Mouse (Mus musculus) MEL (cell line): ENCODE measurements around the gene Pdzd2. TPM values are rescaled to one million over a fixed set of nuclear protein-coding genes. Genes with fewer than 3 reads are reported as not detected.
A peak's percentile ranks its signal among the peaks of the same experiment; 100 is the strongest.

ENCODE experiments used
- DNase-seq: peaks from one replicate; pipeline ENCODE4 v3.0.0; 2011; ENCODE audit warnings: low read depth, low spot score
- H3K27ac ChIP-seq: 2 replicates; pipeline ENCODE4 v1.5.1; 2012; ENCODE audit warnings: low read depth, mild to moderate bottlenecking, control low read depth, low read length, moderate library complexity; ENCODE audit not compliant: control insufficient read depth
- H3K27me3 ChIP-seq, 2 experiments: fragments of 150-350 bp in 1 of 2; sonication (generic) in 1 of 2; 2 replicates each; pipeline ENCODE4 v1.6.1; 2012; ENCODE audit warnings: low read length in 2 of 2, mild to moderate bottlenecking in 2 of 2, improper control_type of control experiment in 1 of 2, moderate library complexity in 1 of 2; ENCODE audit not compliant: insufficient read depth in 2 of 2, control insufficient read depth in 1 of 2
- H3K36me3 ChIP-seq, 2 experiments: 2 replicates each; pipeline ENCODE4 v1.6.1; 2012 to 2014; ENCODE audit warnings: low read length in 2 of 2, improper control_type of control experiment in 1 of 2, inconsistent platforms in 1 of 2, mild to moderate bottlenecking in 1 of 2; ENCODE audit not compliant: insufficient read depth in 2 of 2, control insufficient read depth in 1 of 2
- H3K4me1 ChIP-seq, 2 experiments: fragments of 150-350 bp in 1 of 2; sonication (generic) in 1 of 2; 2 replicates each; pipeline ENCODE4 v1.6.1; 2012; ENCODE audit warnings: low read length in 2 of 2, improper control_type of control experiment in 1 of 2, mild to moderate bottlenecking in 1 of 2; ENCODE audit not compliant: insufficient read depth in 2 of 2, control insufficient read depth in 1 of 2
- H3K4me3 ChIP-seq, 2 experiments: fragments of 150-350 bp in 1 of 2; sonication (generic) in 1 of 2; 2 replicates each; pipeline ENCODE4 v1.5.1; 2012; ENCODE audit warnings: low read depth in 2 of 2, low read length in 2 of 2, mild to moderate bottlenecking in 2 of 2, moderate library complexity in 2 of 2, control low read depth in 1 of 2, improper control_type of control experiment in 1 of 2; ENCODE audit not compliant: control insufficient read depth in 1 of 2, insufficient read depth in 1 of 2
- H3K79me2 ChIP-seq: 2 replicates; pipeline ENCODE4 v1.6.1; 2012; ENCODE audit warnings: mild to moderate bottlenecking, low read length, moderate library complexity; ENCODE audit not compliant: control insufficient read depth, poor library complexity, insufficient read depth
- H3K9ac ChIP-seq: 2 replicates; pipeline ENCODE4 v1.6.1; 2012; ENCODE audit warnings: low read depth, mild to moderate bottlenecking, control low read depth, low read length, moderate library complexity; ENCODE audit not compliant: control insufficient read depth, poor library complexity, severe bottlenecking
- H3K9me3 ChIP-seq: fragments of 150-350 bp; sonication (generic); replicated peaks from 2 replicates; pipeline ENCODE4 v1.6.1; 2012; ENCODE audit warnings: mild to moderate bottlenecking, low read length, improper control_type of control experiment, moderate library complexity; ENCODE audit not compliant: insufficient read depth
- CHD1 ChIP-seq: IDR thresholded peaks from 2 replicates; pipeline ENCODE4 v1.6.1; 2012; ENCODE audit warnings: low read depth, mild to moderate bottlenecking, inconsistent platforms, low read length, improper control_type of control experiment
- CHD2 ChIP-seq: IDR thresholded peaks from 2 replicates; pipeline ENCODE4 v1.6.1; 2011; ENCODE audit warnings: low read length, improper control_type of control experiment
- ELF1 ChIP-seq: IDR thresholded peaks from 2 replicates; pipeline ENCODE4 v1.6.1; 2014; ENCODE audit warnings: low read depth, mild to moderate bottlenecking, inconsistent platforms, low read length, improper control_type of control experiment, moderate library complexity
- GATA1 ChIP-seq: IDR thresholded peaks from 2 replicates; pipeline ENCODE4 v1.6.1; 2011; ENCODE audit warnings: low read depth, low read length, improper control_type of control experiment
- HCFC1 ChIP-seq: IDR thresholded peaks from 2 replicates; pipeline ENCODE4 v1.6.1; 2012; ENCODE audit warnings: low read depth, mild to moderate bottlenecking, inconsistent platforms, low read length, improper control_type of control experiment, moderate library complexity
- KAT2A ChIP-seq: conservative IDR thresholded peaks from 2 replicates; pipeline ENCODE4 v1.6.1; 2012; ENCODE audit warnings: low read depth, low read length, improper control_type of control experiment, inconsistent platforms
- MAZ ChIP-seq: IDR thresholded peaks from 2 replicates; pipeline ENCODE4 v1.6.1; 2012; ENCODE audit warnings: low read depth, mild to moderate bottlenecking, inconsistent platforms, low read length, improper control_type of control experiment
- MYB ChIP-seq: IDR thresholded peaks from 2 replicates; pipeline ENCODE4 v1.6.1; 2011; ENCODE audit warnings: mild to moderate bottlenecking, low read depth, low read length, improper control_type of control experiment
- NRF1 ChIP-seq: IDR thresholded peaks from 2 replicates; pipeline ENCODE4 v1.6.1; 2014; ENCODE audit warnings: low read depth, mild to moderate bottlenecking, inconsistent platforms, low read length, improper control_type of control experiment, moderate library complexity; ENCODE audit not compliant: poor library complexity, insufficient read depth, severe bottlenecking
- POLR2A ChIP-seq, 2 experiments: IDR thresholded peaks; 2 replicates each; pipeline ENCODE4 v1.6.1; 2011 to 2012; ENCODE audit warnings: low read length in 2 of 2, mild to moderate bottlenecking in 2 of 2, control low read depth in 1 of 2, improper control_type of control experiment in 1 of 2, low read depth in 1 of 2, moderate library complexity in 1 of 2; ENCODE audit not compliant: control insufficient read depth in 1 of 2, insufficient read depth in 1 of 2, poor library complexity in 1 of 2
- POLR2AphosphoS2 ChIP-seq: IDR thresholded peaks from 2 replicates; pipeline ENCODE4 v1.6.1; 2011; ENCODE audit warnings: low read length, improper control_type of control experiment
- RCOR1 ChIP-seq: IDR thresholded peaks from 2 replicates; pipeline ENCODE4 v1.6.1; 2012; ENCODE audit warnings: low read depth, mild to moderate bottlenecking, inconsistent platforms, low read length, improper control_type of control experiment
- TAL1 ChIP-seq: IDR thresholded peaks from 2 replicates; pipeline ENCODE4 v1.6.1; 2012; ENCODE audit warnings: mild to moderate bottlenecking, inconsistent platforms, low read length, moderate library complexity, mixed read lengths
- USF2 ChIP-seq, 2 experiments: IDR thresholded peaks; 2 replicates each; pipeline ENCODE4 v1.6.1; 2011 to 2012; ENCODE audit warnings: improper control_type of control experiment in 2 of 2, low read length in 2 of 2, borderline replicate concordance in 1 of 2, inconsistent platforms in 1 of 2, low read depth in 1 of 2, mild to moderate bottlenecking in 1 of 2; ENCODE audit not compliant: insufficient read depth in 1 of 2
- ZKSCAN1 ChIP-seq: IDR thresholded peaks from 2 replicates; pipeline ENCODE4 v1.6.1; 2012; ENCODE audit warnings: low read depth, mild to moderate bottlenecking, inconsistent platforms, low read length, improper control_type of control experiment, moderate library complexity
- ZMIZ1 ChIP-seq: IDR thresholded peaks from 2 replicates; pipeline ENCODE4 v1.6.1; 2012; ENCODE audit warnings: low read depth, mild to moderate bottlenecking, inconsistent platforms, low read length, improper control_type of control experiment, moderate library complexity
- ZNF384 ChIP-seq: IDR thresholded peaks from 2 replicates; pipeline ENCODE4 v1.6.1; 2012; ENCODE audit warnings: low read depth, mild to moderate bottlenecking, inconsistent platforms, low read length, improper control_type of control experiment
- polyA plus RNA-seq, 2 experiments: library from polyadenylated mRNA; stranded (reverse) in 1 of 2; unstranded in 1 of 2; fragments of >175 nt in 1 of 2; fragments of >200 nt in 1 of 2; gene quantifications; 2 replicates each; pipeline versions ENCODE4 v1.2.1 to v1.2.4; 2012; ENCODE audit warnings: low replicate concordance in 2 of 2, low read depth in 1 of 2; ENCODE audit not compliant: insufficient read length in 2 of 2, insufficient read depth in 1 of 2, missing spikeins in 1 of 2
- total RNA-seq: library from RNA; depleted of rRNA; stranded (reverse); fragments of 300-350 nt; gene quantifications from 2 replicates; pipeline ENCODE4 v1.2.3, GENCODE M21; 2012

Pdzd2 gene
- total and polyA plus RNA-seq, 3 experiments, result 0.15 to 0.33 TPM; not detected in 1

DNA sequence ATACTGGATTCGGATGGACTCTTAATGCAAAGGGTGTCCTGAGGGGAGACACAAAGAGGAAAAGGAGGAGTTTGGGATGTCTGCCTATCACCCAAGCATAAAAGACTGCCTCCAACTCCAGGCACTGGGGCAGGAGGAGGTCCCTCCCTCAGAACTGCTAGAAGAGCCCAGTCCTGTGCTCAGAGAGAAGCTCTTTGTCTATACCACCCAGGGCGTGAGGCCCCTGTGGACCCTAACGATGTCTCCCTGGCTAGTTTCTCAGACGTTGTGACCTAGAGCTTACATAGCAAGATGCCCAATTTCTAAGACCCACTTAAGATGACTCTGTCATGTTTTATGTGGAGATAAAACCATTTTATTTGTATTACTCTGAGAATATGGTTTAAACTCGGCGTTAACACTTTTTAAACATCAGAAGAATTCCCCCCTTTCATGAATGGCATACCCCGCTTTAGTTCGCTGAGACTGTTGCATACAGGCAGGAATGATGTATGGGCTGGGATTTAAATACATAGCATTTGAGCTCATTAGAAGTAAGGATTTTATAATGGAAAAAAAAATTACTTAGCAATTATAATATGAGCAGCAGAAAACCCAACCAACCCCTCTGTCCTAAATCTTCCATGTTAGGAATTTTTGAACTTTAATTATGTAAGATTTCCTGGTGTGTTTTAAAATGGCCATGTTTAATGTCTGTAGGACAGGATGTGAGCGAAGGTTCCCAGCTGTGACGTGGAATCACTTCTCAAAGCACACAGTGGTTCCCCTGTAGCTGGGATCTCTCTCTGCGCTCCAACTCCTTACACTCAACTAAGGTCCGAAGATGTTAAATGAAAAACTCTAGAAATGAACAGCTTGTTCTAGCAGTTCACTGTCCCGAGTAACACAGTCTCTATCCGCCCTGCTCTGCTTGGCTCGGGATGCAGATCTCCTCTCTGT lies 268.6 kb downstream of the Pdzd2 start:
- H3K4me1 ChIP-seq, result no peaks in the 10 kb centered on the region
- no peaks in the 10 kb centered on the region for H3K36me3 ChIP-seq
- H3K27ac ChIP-seq, result no peak overlapping the region
- H3K9ac ChIP-seq, result no peak overlapping the region
- H3K27me3 ChIP-seq, result peaks cover 1 to 4% of the 10 kb centered on the region in 2 experiments; a peak in 2 of 4 replicates
- TF ChIP-seq ZNF384, result no peak
- 0 out of 2 replicates have a peak, but pooled peaks have one; percentile 2 for TF ChIP-seq TAL1
- no peaks in the 10 kb centered on the region for H3K9me3 ChIP-seq
- no peak for DNase-seq
- no peaks in the 10 kb centered on the region for H3K79me2 ChIP-seq
- H3K4me3 ChIP-seq, result no peak overlapping the region

DNA sequence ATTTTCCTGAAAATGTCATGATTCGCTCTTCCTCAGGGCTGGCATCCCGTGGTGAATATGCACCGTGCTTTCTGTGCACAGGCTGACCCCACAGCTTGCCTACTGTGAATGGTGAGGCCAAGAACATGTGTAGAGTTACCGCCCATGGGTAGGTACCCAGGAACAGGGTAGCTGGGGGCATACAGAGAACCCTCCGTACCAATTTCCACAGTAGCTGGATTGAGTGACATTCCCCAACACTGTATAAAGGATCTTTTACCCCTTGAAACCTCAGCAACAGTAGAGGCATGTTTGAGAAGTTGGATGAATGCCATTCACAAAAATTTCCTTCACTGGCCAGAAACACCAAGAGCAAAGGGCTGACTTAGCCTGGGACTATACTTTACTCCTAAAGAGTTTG lies 271.1 kb downstream of the Pdzd2 start:
- no peaks in the 10 kb centered on the region for H3K9me3 ChIP-seq
- H3K79me2 ChIP-seq, result no peaks in the 10 kb centered on the region
- no peak overlapping the region for H3K9ac ChIP-seq
- H3K4me1 ChIP-seq, result no peaks in the 10 kb centered on the region
- H3K36me3 ChIP-seq, result no peaks in the 10 kb centered on the region
- peaks cover 1 to 5% of the 10 kb centered on the region in 2 experiments; a peak in 3 of 4 replicates for H3K27me3 ChIP-seq
- no peak overlapping the region for H3K4me3 ChIP-seq
- no peak for TF ChIP-seq ZKSCAN1
- TF ChIP-seq GATA1, result no peak
- no peak for TF ChIP-seq POLR2AphosphoS2
- TF ChIP-seq POLR2A (IDR thresholded peaks at IDR 0.05; ENCODE audit: control insufficient read depth in 1 of 2, insufficient read depth in 1 of 2, low read depth in 1 of 2, low read length in 2 of 2, poor library complexity in 1 of 2), result no peak
- no peak for TF ChIP-seq RCOR1
- no peak for TF ChIP-seq ELF1
- no peak for TF ChIP-seq TAL1
- TF ChIP-seq HCFC1, result no peak
- TF ChIP-seq NRF1, result no peak
- TF ChIP-seq MYB, result no peak
- TF ChIP-seq MAZ, result no peak
- no peak for TF ChIP-seq CHD1
- TF ChIP-seq CHD2, result no peak
- no peak for TF ChIP-seq USF2 (IDR thresholded peaks at IDR 0.05; ENCODE audit: borderline replicate concordance in 1 of 2, insufficient read depth in 1 of 2, low read depth in 1 of 2, low read length in 2 of 2)
- TF ChIP-seq ZMIZ1, result no peak
- TF ChIP-seq KAT2A, result no peak
- DNase-seq, result no peak
- no peak overlapping the region for H3K27ac ChIP-seq
